Mouse (Mus musculus) fibroblast of lung, adult 2 months (primary cell): Measurements from ENCODE around the gene Naa16.

Source experiments
- DNase-seq: peaks from one replicate; pipeline ENCODE4 v3.0.0-alpha.2; 2011; ENCODE audit warnings: low read depth

The Naa16 gene

DNA sequence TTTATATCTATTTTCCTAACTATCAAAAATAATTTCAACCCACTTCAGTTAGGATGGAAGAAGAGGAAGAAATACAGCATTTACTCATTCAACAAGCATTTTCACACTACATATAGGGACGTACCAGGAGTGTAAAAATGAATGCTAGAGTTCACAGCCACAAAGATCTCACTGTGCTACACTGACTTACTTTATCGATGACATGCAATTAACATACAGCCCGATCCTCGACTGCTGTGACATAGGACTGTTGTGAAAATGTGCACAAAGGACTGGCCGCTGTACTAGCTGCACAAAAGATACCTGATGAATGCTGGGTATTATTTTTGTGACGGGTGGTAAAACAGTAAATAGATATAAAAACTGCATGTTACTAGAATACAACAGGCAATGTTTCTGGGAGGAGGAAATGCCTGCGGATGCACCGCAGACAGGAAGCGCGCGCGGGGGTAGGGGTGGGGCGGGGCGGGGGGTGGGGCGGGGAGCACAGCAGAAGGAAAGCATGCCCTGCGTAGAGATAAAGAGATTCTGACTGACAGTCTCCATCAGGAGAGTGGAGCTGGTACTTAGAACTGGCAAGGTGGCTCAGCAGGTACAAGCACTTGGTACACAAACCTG, 59.5 kb downstream of the Naa16 start:
- DNase-seq = no peak

DNA sequence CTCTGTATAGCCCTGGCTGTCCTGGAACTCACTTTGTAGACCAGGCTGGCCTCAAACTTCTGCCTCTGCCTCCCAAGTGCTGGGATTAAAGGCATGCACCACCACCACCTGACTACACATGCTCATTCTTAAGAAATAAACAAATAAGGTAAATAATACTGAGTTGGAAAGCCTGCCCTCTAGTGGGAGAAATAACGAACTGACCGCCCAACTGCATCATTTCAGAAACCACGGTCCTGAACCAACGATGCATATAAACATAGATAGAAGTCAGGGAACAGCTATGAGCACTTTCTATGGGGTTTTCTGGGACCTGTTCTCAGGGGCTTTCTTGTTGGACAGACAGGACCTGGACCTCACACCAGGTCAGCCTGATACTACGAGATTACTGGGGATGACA, 63.5 kb downstream of the Naa16 start:
- no peak for DNase-seq

DNA sequence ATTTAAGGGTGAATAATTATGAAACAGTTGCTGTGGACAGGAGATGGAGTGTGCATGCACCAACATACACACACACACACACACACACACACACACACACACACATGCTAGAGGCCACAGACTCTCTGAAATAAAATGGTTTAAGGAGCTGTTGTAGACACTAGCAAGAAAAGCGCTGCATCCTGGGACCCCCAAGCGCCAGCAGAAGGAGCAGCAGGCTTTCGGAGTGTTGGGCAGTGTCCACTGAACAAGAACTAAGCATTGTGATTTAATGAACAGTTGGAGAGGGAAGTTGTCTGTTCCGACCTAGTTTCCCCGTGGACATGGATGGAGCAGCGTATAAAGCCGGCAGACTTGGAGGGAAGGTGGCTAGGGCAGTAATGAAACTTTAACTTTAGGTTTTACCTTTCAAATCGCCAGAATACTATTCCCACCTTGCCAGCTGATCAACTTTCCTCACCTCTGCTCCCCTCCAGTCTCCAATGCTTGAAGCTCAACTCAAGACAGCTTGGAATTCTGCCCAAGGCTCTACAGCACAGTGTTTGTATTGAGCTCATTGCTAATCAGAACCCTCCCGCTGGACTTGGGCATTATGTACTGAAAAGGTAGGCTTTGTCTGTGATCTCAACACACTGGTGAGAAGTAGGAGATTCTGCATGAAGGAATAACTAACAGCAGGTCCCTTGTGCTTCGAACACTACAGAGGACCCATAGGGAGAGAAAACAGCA, 66.3 kb downstream of the Naa16 start:
- no peak for DNase-seq

DNA sequence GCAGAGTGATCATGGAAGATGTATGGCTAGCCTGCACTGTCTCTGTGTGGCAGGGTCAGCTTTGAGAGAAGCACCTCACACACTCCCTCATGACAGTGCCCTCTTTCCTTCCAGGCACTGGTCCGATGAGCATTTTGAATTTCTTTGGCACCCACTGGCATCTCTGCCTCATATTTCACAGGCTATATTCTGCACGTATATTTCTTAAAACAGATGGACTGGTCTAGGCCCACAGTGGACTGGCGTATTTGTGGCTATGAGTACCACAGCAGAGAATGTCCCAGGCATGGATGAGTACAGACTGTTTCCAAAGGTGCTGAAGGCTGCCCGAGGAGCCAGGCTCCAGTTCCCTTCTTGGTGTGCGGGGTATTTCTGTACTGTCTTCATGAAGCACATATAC, 68.7 kb downstream of the Naa16 start:
- no peak for DNase-seq

DNA sequence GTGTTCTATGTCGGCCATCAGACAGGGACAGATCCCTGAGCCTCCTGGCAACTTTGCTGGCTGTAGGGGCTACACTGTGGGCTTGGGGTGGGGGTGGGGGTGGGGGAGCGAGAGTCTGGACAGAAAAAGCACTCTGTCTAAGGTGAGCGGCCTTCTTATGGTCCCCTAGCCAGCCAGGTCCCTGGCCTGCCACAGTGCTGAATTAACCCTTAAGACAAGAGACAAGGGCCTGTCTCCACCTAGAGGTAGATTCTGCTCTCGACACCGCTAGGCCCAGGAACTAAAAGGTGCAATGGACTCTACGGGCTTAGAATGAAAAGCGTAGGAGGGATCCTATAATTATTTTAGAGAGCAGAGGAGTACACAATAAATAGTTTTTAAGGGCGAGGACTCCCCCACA, 69.4 kb downstream of the Naa16 start:
- no peak for DNase-seq

DNA sequence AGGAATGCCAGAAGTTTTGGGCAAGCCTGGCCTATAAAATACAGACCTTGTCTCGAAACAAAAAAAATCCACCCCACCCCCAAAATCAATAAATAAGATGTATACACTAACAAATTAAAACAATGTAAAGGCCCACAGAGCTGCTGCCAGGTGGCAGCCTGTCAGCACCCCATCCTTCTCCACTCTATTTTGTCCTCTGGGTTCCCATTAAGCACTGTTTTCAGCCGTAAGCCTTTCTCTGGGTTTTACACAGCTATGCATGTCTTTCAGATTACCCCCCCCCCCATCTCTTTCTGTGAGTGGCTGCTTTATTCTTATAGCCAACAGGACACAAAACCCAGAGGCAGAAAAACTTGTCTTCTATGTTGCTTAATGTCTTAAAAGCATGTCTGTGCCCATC, 73.0 kb downstream of the Naa16 start:
- no peak for DNase-seq

DNA sequence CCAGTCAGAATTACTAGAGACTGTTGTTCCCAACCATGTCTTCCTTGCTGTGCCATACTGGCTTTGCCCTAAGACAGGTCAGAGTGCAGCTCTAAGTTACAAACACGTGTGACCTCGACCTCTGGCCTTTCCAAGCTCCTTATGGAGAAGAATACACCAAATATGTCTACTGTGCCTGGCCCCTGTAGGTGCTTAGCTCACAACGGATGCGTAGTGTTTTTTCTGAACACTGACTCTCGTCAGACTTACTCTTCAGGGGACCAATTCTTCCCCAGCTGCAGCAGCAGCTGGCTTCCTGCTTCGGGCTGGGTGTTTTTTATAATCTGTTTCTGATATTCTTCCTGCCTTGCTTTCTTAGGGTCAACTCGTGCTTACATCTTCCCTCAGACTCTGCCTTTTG, 74.7 kb downstream of the Naa16 start:
- DNase-seq = no peak

DNA sequence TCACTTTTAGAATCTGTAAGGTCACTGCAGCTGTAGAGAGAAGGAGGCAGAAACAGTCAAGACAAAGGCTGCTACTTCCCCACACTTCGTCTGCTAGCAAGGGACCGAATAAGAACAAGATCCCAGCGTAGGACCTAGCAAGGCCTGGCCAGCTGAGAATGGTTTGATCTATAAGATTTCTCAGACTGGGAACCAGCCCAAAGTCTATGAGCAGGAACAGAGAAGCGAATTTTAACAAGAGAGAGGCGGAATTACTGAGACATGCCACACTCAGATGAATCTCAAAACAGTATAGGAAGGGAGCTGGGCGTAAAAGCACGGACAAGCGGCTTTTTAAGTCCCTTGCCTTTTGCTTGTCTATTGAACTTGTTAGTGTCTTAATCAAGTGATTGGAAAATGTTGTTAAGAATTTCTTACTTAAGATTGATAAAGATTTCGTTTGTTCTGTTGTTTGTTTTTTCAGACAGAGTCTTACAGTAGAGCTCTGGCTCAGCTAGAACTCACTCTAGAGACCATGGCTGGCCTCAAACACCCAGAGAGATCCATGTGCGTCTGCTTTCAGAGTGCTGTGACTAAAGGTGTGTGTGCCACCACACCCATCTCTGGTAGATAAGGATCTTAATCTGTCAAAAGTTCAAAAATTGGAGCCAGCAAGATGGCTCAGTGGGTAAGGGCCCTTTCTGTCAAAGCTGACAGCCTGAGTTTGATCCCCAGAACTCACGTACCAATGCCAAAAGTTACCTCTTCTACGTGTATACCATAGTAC, 76.2 kb downstream of the Naa16 start:
- DNase-seq = no peak

DNA sequence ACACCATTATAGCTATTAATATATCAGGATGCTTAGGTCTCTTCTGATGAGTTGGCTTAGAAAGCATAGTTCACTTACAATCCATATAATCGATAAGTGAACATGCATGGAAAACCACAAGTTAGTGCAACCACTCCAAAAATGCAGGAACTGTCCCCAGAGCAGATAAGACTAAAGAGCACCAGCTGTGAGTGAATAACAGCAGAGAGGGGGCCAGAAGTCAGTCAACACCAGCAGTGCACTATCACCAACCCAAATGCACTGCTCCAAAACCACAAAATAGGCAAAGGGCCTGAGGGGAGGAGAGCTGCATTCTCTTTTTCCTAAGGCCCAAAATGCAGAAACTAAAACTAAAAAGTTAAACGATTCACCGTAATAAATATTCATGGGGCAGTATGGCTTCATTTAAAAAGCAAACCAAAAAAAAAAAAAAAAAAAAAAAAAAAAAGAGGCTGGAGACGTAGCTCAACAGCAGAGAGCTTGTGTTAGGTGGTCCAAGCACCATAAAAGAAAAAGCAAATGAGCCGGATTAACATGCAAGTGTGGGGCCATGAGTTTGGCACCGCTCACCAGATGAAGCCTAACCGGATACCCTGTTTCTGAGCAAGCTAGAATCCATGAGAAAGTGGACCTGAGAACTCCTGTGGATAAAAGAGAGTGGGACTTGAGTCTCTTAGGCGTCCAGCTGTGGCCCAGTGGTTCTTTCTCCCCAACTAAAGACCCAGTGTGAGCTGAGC, 77.0 kb downstream of the Naa16 start:
- DNase-seq = no peak

DNA sequence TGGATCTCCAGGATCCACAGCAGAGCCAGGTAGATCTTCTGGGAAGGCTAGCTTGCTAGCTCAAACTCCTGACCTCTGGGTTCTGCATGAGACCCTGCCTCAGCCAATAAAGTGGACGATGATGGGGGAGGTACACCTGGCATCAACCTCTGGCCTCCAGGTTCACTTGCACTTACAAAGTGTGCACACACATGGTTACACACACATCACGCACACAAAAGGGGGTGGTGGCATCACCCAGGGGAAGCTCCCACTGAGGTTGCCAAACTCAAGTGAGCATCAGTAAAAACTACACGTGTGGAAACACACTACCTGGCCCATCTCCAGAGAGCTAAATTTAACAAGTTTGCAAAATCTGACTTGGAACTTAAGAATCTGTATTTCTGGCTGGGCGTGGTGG, 77.9 kb downstream of the Naa16 start:
- no peak for DNase-seq

DNA sequence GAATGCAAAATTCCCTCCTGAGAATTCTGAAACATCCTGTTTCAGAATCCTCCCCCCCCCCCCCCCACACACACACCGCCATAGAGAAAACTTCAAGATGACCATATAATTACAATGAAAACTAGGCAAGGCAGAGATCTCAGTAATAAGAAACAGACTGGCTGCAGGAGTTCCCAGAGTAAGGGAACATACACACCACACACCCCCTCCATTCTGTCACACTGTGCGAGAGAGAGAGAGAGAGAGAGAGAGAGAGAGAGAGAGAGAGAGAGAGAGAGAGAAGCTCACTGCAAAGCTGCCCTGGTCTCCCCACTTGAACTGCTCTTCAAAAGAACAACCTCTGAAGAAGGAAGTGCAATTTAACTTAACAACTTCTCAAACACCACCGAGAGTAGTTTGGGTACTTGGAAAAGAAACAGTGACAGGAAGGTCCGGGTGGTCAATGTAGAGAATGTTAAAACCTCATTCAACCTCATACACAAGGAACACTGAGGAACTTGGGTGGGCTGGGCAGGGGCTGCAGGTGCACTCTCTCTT, 78.6 kb downstream of the Naa16 start:
- DNase-seq = no peak

DNA sequence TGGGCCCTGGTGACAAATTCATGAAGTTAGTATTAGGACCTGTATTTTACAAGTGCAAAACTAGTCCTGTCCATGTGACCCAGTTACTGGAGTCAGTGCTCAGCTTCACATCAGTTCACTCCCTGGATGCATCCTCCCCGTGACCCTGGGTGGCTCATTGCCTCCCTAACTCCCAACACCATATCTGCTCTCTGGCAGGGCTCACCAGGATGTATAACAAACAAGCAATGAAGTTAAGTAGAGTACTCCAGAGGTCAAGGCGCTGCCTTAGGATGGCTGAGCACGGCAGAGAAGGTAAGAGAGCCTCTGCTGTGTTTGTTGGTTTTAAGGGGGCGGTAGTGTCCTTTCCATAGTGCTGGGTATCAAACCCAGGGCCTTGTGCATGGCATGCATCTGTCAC, 81.5 kb downstream of the Naa16 start:
- DNase-seq = no peak

DNA sequence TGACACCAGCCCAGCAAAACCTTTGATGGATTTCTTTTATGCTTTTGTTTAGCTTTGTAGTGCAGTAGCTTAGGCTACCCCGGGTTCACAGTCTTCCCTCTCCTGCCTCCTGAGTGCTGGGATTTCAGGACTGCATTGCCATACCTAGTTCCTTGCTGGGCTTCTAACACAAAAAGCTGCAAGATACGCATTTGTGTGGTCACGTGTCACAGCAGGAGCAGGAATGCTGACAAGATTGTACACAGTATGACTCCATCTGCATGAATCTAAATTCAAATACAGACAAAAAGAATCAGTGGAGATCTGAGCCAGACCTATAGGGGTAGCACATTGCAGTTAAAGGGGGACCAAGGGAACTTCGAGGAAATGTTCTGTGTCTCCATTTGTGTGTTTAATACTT, 82.2 kb downstream of the Naa16 start:
- no peak for DNase-seq

DNA sequence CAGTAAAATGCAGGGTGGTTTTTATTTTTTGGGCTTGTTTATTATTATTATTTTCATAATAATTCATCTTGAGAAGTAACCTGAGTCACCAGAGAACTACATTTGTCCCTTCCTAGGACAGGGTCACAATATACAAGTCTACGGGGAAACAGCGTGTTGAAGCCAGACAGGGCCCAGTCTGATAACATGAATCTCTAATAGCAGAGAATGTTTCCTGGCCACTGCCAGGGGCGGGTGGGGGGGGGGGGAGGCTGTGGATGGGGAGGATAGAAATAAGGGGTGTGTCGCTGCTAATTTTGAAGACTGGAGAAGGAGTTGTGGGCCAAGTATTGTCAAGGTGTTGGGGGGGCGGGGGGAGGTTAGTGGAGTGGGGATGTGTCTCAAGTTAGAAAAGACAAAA, 82.7 kb downstream of the Naa16 start:
- no peak for DNase-seq

DNA sequence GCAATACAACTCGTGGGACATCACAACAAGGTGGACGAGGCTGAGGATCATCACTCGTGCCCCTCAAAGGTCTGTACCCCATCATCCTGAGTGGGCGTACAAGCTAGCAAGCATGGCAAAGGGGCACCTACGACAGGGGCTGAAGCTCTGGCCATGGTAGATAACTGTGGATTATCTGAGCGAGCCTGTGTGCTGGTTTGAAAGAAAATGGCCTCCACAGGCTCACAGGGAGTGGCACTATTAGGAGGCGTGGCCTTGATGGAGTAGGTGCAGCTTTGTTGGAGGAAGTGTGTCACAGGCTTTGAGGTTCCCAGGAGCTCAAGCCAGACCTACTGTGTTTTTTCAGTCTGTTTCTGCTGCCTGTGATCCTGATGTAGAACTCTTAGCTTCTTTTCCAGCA, 83.4 kb downstream of the Naa16 start:
- DNase-seq = no peak

DNA sequence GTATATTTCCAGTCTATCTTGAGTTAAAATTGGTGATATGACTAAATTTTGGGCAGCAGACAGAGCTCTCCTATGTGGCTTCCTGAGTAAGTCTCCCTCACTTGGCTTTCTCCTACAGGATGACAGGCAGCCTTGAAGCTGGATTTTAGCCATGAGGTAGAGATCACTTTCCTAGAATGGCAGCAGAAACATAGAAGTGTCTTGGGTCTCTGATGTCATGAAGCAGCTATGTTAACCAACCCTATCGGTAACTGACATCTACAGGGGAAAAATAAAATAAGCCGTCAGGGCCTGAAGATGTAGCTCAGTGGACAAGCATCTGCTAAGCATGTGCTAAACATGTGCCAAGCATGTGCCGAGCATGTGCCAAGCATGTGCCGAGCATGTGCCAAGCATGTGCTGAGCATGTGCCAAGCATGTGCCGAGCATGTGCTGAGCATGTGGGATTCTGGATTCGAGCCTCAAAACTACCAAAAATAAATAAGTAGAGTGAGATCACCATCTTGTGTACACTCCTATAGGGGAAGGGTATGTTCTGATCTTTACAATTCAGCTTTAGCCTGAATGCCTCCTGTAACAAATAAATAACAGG, 85.6 kb downstream of the Naa16 start:
- DNase-seq = no peak

DNA sequence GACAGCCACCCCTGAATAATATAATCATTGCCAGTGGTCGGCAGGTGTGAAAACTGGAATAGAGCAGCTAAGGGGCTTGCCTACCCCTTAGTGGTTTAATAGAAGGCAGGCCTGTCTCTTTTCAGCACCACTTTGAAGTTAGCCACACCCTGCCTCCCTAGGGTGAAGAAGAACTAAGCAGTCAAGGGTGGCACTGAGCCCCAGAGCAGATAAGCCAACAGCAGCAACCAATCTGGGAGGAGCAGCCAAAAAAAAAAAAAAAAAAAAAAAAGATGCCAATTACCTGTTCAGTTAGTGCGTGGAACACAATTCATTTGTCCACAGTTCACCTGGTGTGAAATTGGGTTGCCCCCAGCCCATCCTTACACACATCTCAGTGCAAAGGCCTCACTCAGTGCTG, 87.4 kb downstream of the Naa16 start:
- DNase-seq = no peak

DNA sequence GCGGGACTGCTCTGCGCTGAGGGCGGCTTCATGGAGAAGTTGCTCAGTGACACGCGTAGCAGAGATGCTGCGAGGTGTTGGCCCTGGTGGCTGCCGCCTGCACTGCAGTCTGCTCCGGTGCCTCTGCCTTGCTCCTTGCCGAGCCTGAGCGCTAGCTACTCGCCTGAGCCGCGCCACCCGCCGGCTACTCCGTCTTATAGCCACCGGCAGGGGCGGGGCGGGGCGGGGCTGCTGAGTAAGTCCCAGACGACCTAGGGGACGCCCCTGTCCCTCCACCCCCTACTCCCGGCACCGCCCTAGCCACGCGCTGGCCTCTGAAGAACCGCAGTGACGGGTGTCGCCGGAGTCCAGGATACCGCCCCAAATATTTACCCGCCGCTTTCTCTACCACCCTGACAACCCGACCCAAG, 89.1 kb downstream of the Naa16 start, which contains the start of gene Rgcc:
Rgcc (minus strand) TSS at position 180 of the 410 bp plus-strand sequence.
- peak; percentile 87 for DNase-seq

DNA sequence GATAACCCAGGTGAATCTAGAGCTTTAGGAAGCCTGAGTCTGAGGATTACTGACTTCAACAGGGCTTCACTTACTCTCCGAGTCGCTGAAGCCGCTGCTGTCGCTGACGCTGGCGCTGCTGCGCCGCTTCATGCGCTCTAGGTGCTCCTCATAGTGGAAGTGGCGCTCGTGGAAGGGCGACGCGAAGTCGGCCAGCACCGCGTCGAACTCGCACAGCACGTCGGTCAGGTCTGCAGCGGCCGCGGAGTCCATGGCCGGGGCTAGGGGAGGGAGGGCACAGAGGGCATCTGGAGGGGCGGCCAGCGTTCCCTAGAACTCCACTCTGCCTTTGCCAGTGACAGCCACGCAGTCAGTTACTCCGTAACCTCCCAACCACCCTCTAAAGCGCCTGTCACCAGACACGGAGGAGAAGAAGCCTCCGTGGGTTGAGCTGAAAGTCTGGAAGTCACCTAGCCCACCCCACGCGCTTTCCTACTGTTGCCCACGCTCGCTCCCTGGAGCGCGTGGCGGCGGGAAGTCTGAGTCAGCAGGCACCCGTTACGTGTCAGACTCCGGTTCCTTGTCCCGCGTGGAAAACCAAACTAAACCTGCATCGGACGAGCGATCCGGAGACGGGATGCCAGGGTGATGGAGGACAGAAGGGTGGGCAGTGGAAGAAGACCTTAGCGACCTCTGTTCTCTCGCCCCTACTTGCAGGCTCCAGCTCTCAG, 89.8 kb downstream of the Naa16 start:
- no peak for DNase-seq

DNA sequence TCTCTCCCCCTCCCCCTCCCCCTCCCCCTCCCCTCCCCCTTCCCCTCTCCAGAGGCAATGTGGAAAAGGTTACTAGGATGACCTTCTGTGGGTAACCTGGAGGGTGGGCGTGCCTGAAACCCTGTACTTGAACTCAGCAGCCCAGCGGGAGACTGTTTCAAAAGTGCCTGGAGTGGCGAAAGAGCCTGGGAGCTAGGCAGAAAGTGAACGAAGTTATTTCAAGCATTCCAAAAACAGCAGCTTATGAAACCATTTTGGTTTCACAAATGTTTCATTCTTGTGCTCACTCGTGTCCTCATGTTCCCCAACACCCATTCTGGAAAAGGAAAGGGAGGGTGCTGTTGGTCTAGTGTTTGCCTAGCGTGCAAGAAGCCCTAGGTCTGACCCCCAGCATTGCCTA, 90.8 kb downstream of the Naa16 start:
- DNase-seq = peak; percentile 81

DNA sequence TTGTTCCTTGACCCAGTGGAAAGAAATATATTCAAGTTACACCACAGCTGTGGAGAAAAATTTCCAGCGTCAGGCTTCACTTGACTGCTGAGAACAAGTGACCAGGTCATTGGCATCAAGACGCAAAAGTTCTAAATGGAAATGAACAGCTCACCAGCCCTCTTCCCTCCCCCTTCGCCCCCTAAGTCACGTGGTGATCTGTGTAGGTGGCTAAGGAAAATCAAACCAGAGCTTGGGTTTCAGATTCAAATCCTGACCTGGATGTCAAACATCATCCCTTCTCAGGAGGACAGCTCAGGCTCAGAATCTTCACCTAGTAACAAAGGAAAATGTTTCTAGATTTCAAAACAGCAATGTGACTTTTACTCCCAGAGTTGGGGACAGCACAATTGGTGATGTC, 91.3 kb downstream of the Naa16 start:
- peak; percentile 46 for DNase-seq
